ENCODE assay signal across 7 mouse cellular contexts in genomic region chr14:55635523-55636007, GRCm38 (mm10). TPM values are rescaled to one million over a fixed set of nuclear protein-coding genes. Genes with fewer than 3 reads are reported as not detected.
DNase-seq lines count a peak whose midpoint lies in the region; ATAC-seq and TF ChIP-seq lines count a peak whose summit lies in the region.

Ipo4 (minus strand) TSS chr14:55635957.

- TF ChIP-seq CTCF in kidney, adult 2 months (conservative IDR thresholded peaks at IDR 0.05; ENCODE audit: insufficient read depth, insufficient read length, low read depth, low read length): no peak
- TF ChIP-seq CTCF in spleen, adult 2 months (IDR thresholded peaks at IDR 0.05; ENCODE audit: extremely low read depth, insufficient read depth, insufficient read length, insufficient replicate concordance): no peak

- peak within 1 kb of the TSS; percentile 94 for H3K4me2 ChIP-seq in embryonic facial prominence, embryonic 12.5 days (replicated peaks)
- H3K4me2 ChIP-seq in limb, embryonic 12.5 days: peak within 1 kb of the TSS; percentile 81
- H3K4me2 ChIP-seq in midbrain, embryonic 15.5 days: peak within 1 kb of the TSS; percentile 90

- TF ChIP-seq POLR2A in kidney, adult 2 months (IDR thresholded peaks at IDR 0.05; ENCODE audit: low read depth, low read length): peak; percentile 40
- TF ChIP-seq POLR2A in spleen, adult 2 months (IDR thresholded peaks at IDR 0.05; ENCODE audit: low read depth, low read length): no peak; the same call in 1 of the 2 replicates

- H3K9me3 ChIP-seq in embryonic facial prominence, embryonic 12.5 days: no peaks in the 10 kb centered on the region
- H3K9me3 ChIP-seq in limb, embryonic 12.5 days: no peaks in the 10 kb centered on the region
- H3K9me3 ChIP-seq in midbrain, embryonic 15.5 days: no peaks in the 10 kb centered on the region

- H3K27ac ChIP-seq in embryonic facial prominence, embryonic 12.5 days: peak within 1 kb of the TSS; percentile 41; the same call in 1 of the 2 replicates
- H3K27ac ChIP-seq in kidney, adult 2 months (ENCODE audit: insufficient read depth, low read depth, low read length): peak within 1 kb of the TSS; percentile 14; the same call in 1 of the 2 replicates
- H3K27ac ChIP-seq in limb, embryonic 12.5 days: peak within 1 kb of the TSS; percentile 73
- peak within 1 kb of the TSS; percentile 78 for H3K27ac ChIP-seq in midbrain, embryonic 15.5 days
- peak within 1 kb of the TSS; percentile 30; the same call in 1 of the 2 replicates for H3K27ac ChIP-seq in spleen, adult 2 months (ENCODE audit: insufficient read depth, low read length)

- peak within 1 kb of the TSS; percentile 59 for H3K4me3 ChIP-seq in embryonic facial prominence, embryonic 12.5 days
- peak within 1 kb of the TSS; percentile 70 for H3K4me3 ChIP-seq in kidney, adult 2 months (ENCODE audit: insufficient read depth, low read depth, low read length)
- peak within 1 kb of the TSS; percentile 67 for H3K4me3 ChIP-seq in limb, embryonic 12.5 days (replicated peaks)
- peak within 1 kb of the TSS; percentile 66 for H3K4me3 ChIP-seq in midbrain, embryonic 15.5 days
- peak within 1 kb of the TSS; percentile 67 for H3K4me3 ChIP-seq in spleen, adult 2 months (ENCODE audit: extremely low read depth, insufficient read depth, insufficient read length)

- peak within 1 kb of the TSS; percentile 67 for H3K9ac ChIP-seq in embryonic facial prominence, embryonic 12.5 days
- peak within 1 kb of the TSS; percentile 72 for H3K9ac ChIP-seq in limb, embryonic 12.5 days (replicated peaks)
- peak within 1 kb of the TSS; percentile 72 for H3K9ac ChIP-seq in midbrain, embryonic 15.5 days

- no peaks in the 10 kb centered on the region for H3K27me3 ChIP-seq in embryonic facial prominence, embryonic 12.5 days
- H3K27me3 ChIP-seq in kidney, adult 2 months (replicated peaks; ENCODE audit: control insufficient read depth, insufficient read depth, low read length): no peaks in the 10 kb centered on the region
- H3K27me3 ChIP-seq in limb, embryonic 12.5 days: no peaks in the 10 kb centered on the region
- H3K27me3 ChIP-seq in midbrain, embryonic 15.5 days (replicated peaks): no peaks in the 10 kb centered on the region
- no peaks in the 10 kb centered on the region for H3K27me3 ChIP-seq in spleen, adult 2 months (ENCODE audit: control insufficient read depth, insufficient read depth, low read length)

- peaks cover 81% of the 10 kb centered on the region for H3K36me3 ChIP-seq in embryonic facial prominence, embryonic 12.5 days
- no peaks in the 10 kb centered on the region for H3K36me3 ChIP-seq in kidney, adult 2 months (ENCODE audit: control insufficient read depth, insufficient read depth, low read length)
- H3K36me3 ChIP-seq in limb, embryonic 12.5 days: peaks cover 85% of the 10 kb centered on the region
- H3K36me3 ChIP-seq in midbrain, embryonic 15.5 days (replicated peaks): peaks cover 55% of the 10 kb centered on the region
- peaks cover 13% of the 10 kb centered on the region for H3K36me3 ChIP-seq in spleen, adult 2 months (ENCODE audit: control insufficient read depth, insufficient read depth, low read length)

- WGBS in embryonic facial prominence, embryonic 12.5 days: 2% methylated on average over 33 of the region's 33 CpGs
- 2% methylated on average over 33 of the region's 33 CpGs for WGBS in kidney, adult 2 months
- 3% methylated on average over 26 of the region's 33 CpGs for WGBS in limb, embryonic 12.5 days
- 1% methylated on average over 32 of the region's 33 CpGs for WGBS in midbrain, embryonic 15.5 days
- WGBS in spleen, adult 2 months: 1% methylated on average over 30 of the region's 33 CpGs

- H3K4me1 ChIP-seq in embryonic facial prominence, embryonic 12.5 days: peaks cover 13% of the 10 kb centered on the region
- no peaks in the 10 kb centered on the region for H3K4me1 ChIP-seq in kidney, adult 2 months (ENCODE audit: control insufficient read depth, insufficient read depth, low read length)
- H3K4me1 ChIP-seq in limb, embryonic 12.5 days (replicated peaks): peaks cover 16% of the 10 kb centered on the region
- peaks cover 20% of the 10 kb centered on the region for H3K4me1 ChIP-seq in midbrain, embryonic 15.5 days
- H3K4me1 ChIP-seq in spleen, adult 2 months (ENCODE audit: control insufficient read depth, insufficient read depth, insufficient read length): peaks cover 6% of the 10 kb centered on the region

- peak; percentile 71 for ATAC-seq in embryonic facial prominence, embryonic 12.5 days (ENCODE audit: insufficient number of reproducible peaks, insufficient read depth, low FRiP score, low TSS enrichment)
- ATAC-seq in limb, embryonic 12.5 days (ENCODE audit: insufficient number of reproducible peaks, insufficient read depth, low FRiP score, low TSS enrichment, low read depth): peak; percentile 79
- peak; percentile 93 for ATAC-seq in midbrain, embryonic 15.5 days (replicated peaks)

- peak; percentile 89 for DNase-seq in adrenal gland, postnatal 25 days
- peak; percentile 92 to 95 for DNase-seq in heart, adult 18-20 months
- DNase-seq in kidney, adult 2 months: peak; percentile 94
- peak; percentile 66 to 81 for DNase-seq in spleen, adult 2 months (ENCODE audit: low read depth in 1 of 2, low spot score in 2 of 2)

RNA-seq across cellular contexts. Expression of gene Ipo4, which starts in this region (rescaled TPM):
- total RNA-seq in adrenal gland, postnatal 25 days (2021): 100 and 141 TPM in 2 replicates
- 99.8 and 117 TPM in 2 replicates for polyA plus RNA-seq in embryonic facial prominence, embryonic 12.5 days (2016; fragmentation: Nextera tagmentation; extraction: Ambion mirVana)
- 10 to 100 TPM; 51.3 to 64.8 TPM for total RNA-seq in heart, adult 18-20 months (2021)
- polyA plus RNA-seq in kidney, adult 2 months (2012; rRNA removed): 69.7 and 84.9 TPM in 2 replicates
- polyA plus RNA-seq in limb, embryonic 12.5 days (2016; fragmentation: Nextera tagmentation; extraction: Ambion mirVana): 78.9 and 100 TPM in 2 replicates
- polyA plus RNA-seq in midbrain, embryonic 15.5 days (2015; fragmentation: Nextera tagmentation; extraction: Ambion mirVana): 116 and 121 TPM in 2 replicates
- 56.7 and 62.4 TPM in 2 replicates for polyA plus RNA-seq in spleen, adult 2 months (2012; rRNA removed)

Comparison
In these comparisons a context has a peak if more than half of its experiments do, and no peak if none do; other contexts are left out.
1. Peak in every context shown above with its lines: DNase-seq, ATAC-seq, H3K4me3 ChIP-seq and H3K27ac ChIP-seq.
2. H3K27ac ChIP-seq: peak in every context shown above with its lines; median percentile 78 in midbrain, embryonic 15.5 days; 73 in limb, embryonic 12.5 days; 41 in embryonic facial prominence, embryonic 12.5 days; 30 in spleen, adult 2 months; 14 in kidney, adult 2 months.